Mouse (Mus musculus): Measurements from ENCODE around the gene Guca2b. TPM values are rescaled to one million over a fixed set of nuclear protein-coding genes. Genes with fewer than 3 reads are reported as not detected.
A peak's percentile ranks its signal among the peaks of the same experiment; 100 is the strongest.

The Guca2b gene
- total and polyA plus RNA-seq, 2 experiments from 2014 or later = not detected

GRCm38 (mm10) chr4:119642666-119643065, 16.1 kb downstream of the Guca2b start:
- Histone ChIP-seq H3K4me3 (ENCODE audit: low read depth, low read length) (no peak overlapping the region), H3K9me3 (ENCODE audit: low read length) (no peaks in the 10 kb centered on the region), H3K4me2 (ENCODE audit: low read depth, low read length, poor library complexity, severe bottlenecking) (no peak overlapping the region), H3K27me3 (ENCODE audit: insufficient read depth, low read length) (no peaks in the 10 kb centered on the region), H3K9ac (replicated peaks; ENCODE audit: low read length, poor library complexity, severe bottlenecking) (no peak overlapping the region), H3K4me1 (ENCODE audit: insufficient read depth, low read length) (no peaks in the 10 kb centered on the region), H3K27ac (ENCODE audit: low read depth, low read length) (no peak overlapping the region), H3K36me3 (ENCODE audit: insufficient read depth, low read length) (no peaks in the 10 kb centered on the region)
- no peak for ATAC-seq (ENCODE audit: low FRiP score)
- DNase-seq (ENCODE audit: low spot score) = no peak
- peak; percentile 33; the same call in 1 of the 2 replicates for TF ChIP-seq CTCF (IDR thresholded peaks at IDR 0.05)
- 86% methylated on average over 4 of the region's 4 CpGs for WGBS

GRCm38 (mm10) chr4:119638656-119639055, 20.1 kb downstream of the Guca2b start:
- 62% methylated on average over 11 of the region's 11 CpGs for WGBS
- no peak overlapping the region for H3K9ac ChIP-seq (replicated peaks; ENCODE audit: low read length, poor library complexity, severe bottlenecking)
- H3K4me2 ChIP-seq (ENCODE audit: low read depth, low read length, poor library complexity, severe bottlenecking) = no peak overlapping the region
- ATAC-seq (ENCODE audit: low FRiP score) (no peak), DNase-seq (ENCODE audit: low spot score) (no peak)
- no peaks in the 10 kb centered on the region for H3K36me3 ChIP-seq (ENCODE audit: insufficient read depth, low read length)
- no peaks in the 10 kb centered on the region for H3K4me1 ChIP-seq (ENCODE audit: insufficient read depth, low read length)
- H3K27ac ChIP-seq (ENCODE audit: low read depth, low read length) = no peak overlapping the region
- TF ChIP-seq CTCF (IDR thresholded peaks at IDR 0.05) = no peak
- H3K27me3 ChIP-seq (ENCODE audit: insufficient read depth, low read length) = no peaks in the 10 kb centered on the region
- H3K4me3 ChIP-seq (ENCODE audit: low read depth, low read length) = no peak overlapping the region
- no peaks in the 10 kb centered on the region for H3K9me3 ChIP-seq (ENCODE audit: low read length)

GRCm38 (mm10) chr4:119637946-119638345, 20.8 kb downstream of the Guca2b start:
- H3K36me3 ChIP-seq (ENCODE audit: insufficient read depth, low read length) = no peaks in the 10 kb centered on the region
- no peaks in the 10 kb centered on the region for H3K9me3 ChIP-seq (ENCODE audit: low read length)
- no peak overlapping the region for H3K9ac ChIP-seq (replicated peaks; ENCODE audit: low read length, poor library complexity, severe bottlenecking)
- no peak overlapping the region for H3K27ac ChIP-seq (ENCODE audit: low read depth, low read length)
- no peaks in the 10 kb centered on the region for H3K4me1 ChIP-seq (ENCODE audit: insufficient read depth, low read length)
- DNase-seq (ENCODE audit: low spot score) (no peak), ATAC-seq (ENCODE audit: low FRiP score) (no peak)
- no peak overlapping the region for H3K4me2 ChIP-seq (ENCODE audit: low read depth, low read length, poor library complexity, severe bottlenecking)
- no peaks in the 10 kb centered on the region for H3K27me3 ChIP-seq (ENCODE audit: insufficient read depth, low read length)
- no peak overlapping the region for H3K4me3 ChIP-seq (ENCODE audit: low read depth, low read length)
- TF ChIP-seq CTCF (IDR thresholded peaks at IDR 0.05) = no peak
- 81% methylated on average over 6 of the region's 6 CpGs for WGBS

GRCm38 (mm10) chr4:119637176-119637845, 21.4 kb downstream of the Guca2b start, which contains the start of gene Guca2a:
Gene Guca2a, plus strand, starts transcription at chr4:119637704.
- no peak within 1 kb of the TSS for H3K27ac ChIP-seq (ENCODE audit: low read depth, low read length)
- H3K9me3 ChIP-seq (ENCODE audit: low read length) = no peaks in the 10 kb centered on the region
- H3K4me2 ChIP-seq (ENCODE audit: low read depth, low read length, poor library complexity, severe bottlenecking) = no peak within 1 kb of the TSS
- WGBS = 76% methylated on average over 4 of the region's 4 CpGs
- H3K9ac ChIP-seq (replicated peaks; ENCODE audit: low read length, poor library complexity, severe bottlenecking) = no peak within 1 kb of the TSS
- no peak for ATAC-seq (ENCODE audit: low FRiP score)
- H3K27me3 ChIP-seq (ENCODE audit: insufficient read depth, low read length) = no peaks in the 10 kb centered on the region
- no peak for TF ChIP-seq CTCF (IDR thresholded peaks at IDR 0.05)
- DNase-seq (ENCODE audit: low spot score) = no peak
- H3K36me3 ChIP-seq (ENCODE audit: insufficient read depth, low read length) = no peaks in the 10 kb centered on the region
- H3K4me1 ChIP-seq (ENCODE audit: insufficient read depth, low read length) = no peaks in the 10 kb centered on the region
- H3K4me3 ChIP-seq (ENCODE audit: low read depth, low read length) = no peak within 1 kb of the TSS

- Histone ChIP-seq H3K4me3 (ENCODE audit: low read depth, low read length) (no peak overlapping the region), H3K9me3 (ENCODE audit: low read length) (no peaks in the 10 kb centered on the region), H3K4me1 (ENCODE audit: insufficient read depth, low read length) (no peaks in the 10 kb centered on the region), H3K27me3 (ENCODE audit: insufficient read depth, low read length) (no peaks in the 10 kb centered on the region), H3K36me3 (ENCODE audit: insufficient read depth, low read length) (no peaks in the 10 kb centered on the region), H3K4me2 (ENCODE audit: low read depth, low read length, poor library complexity, severe bottlenecking) (no peak overlapping the region), H3K27ac (ENCODE audit: low read depth, low read length) (no peak overlapping the region), H3K9ac (replicated peaks; ENCODE audit: low read length, poor library complexity, severe bottlenecking) (no peak overlapping the region)
- DNase-seq (ENCODE audit: low spot score) (no peak), ATAC-seq (ENCODE audit: low FRiP score) (no peak)
- no peak for TF ChIP-seq CTCF (IDR thresholded peaks at IDR 0.05)
- 91% methylated on average over 7 of the region's 7 CpGs for WGBS
Observed at GRCm38 (mm10) chr4:119636731-119637130, 22.0 kb downstream of the Guca2b start.

- no peak for DNase-seq (ENCODE audit: low spot score)
- TF ChIP-seq CTCF (IDR thresholded peaks at IDR 0.05) = no peak
Observed at GRCm38 (mm10) chr4:119635686-119636085, 23.1 kb downstream of the Guca2b start.

More at GRCm38 (mm10) chr4:119635686-119636085, 23.1 kb downstream of the Guca2b start:
- Histone ChIP-seq H3K4me2 (ENCODE audit: low read depth, low read length, poor library complexity, severe bottlenecking) (no peak overlapping the region), H3K27ac (ENCODE audit: low read depth, low read length) (no peak overlapping the region), H3K36me3 (ENCODE audit: insufficient read depth, low read length) (no peaks in the 10 kb centered on the region), H3K4me3 (ENCODE audit: low read depth, low read length) (no peak overlapping the region), H3K4me1 (ENCODE audit: insufficient read depth, low read length) (no peaks in the 10 kb centered on the region), H3K9me3 (ENCODE audit: low read length) (no peaks in the 10 kb centered on the region), H3K27me3 (ENCODE audit: insufficient read depth, low read length) (no peaks in the 10 kb centered on the region), H3K9ac (replicated peaks; ENCODE audit: low read length, poor library complexity, severe bottlenecking) (no peak overlapping the region)
- WGBS = 86% methylated on average over 8 of the region's 8 CpGs
- no peak for ATAC-seq (ENCODE audit: low FRiP score)
